Mouse (Mus musculus) gastrocnemius, postnatal 4 days (tissue): ENCODE results near the gene Mxd1. TPM values are rescaled to one million over a fixed set of nuclear protein-coding genes. Genes with fewer than 3 reads are reported as not detected.

Source experiments
- DNase-seq, 2 experiments: peaks; one replicate each; pipeline ENCODE4 v3.0.0; 2021 to 2022; ENCODE audit warnings: low spot score in 2 of 2, mixed read lengths in 2 of 2
- total RNA-seq, 2 experiments: library from RNA; stranded (reverse); gene quantifications; 2 replicates each; pipeline ENCODE4 v1.2.3; 2021

The Mxd1 gene
- total RNA-seq, 2 experiments from 2014 or later: 6.7 to 9.8 TPM

GRCm38 (mm10) chr6:86605260-86605659 is 63.7 kb downstream of the Mxd1 start:
- DNase-seq: no peak

GRCm38 (mm10) chr6:86599951-86600414 is 69.0 kb downstream of the Mxd1 start:
- peak in 1 of 2 experiments; percentile 47 for DNase-seq

- peak; percentile 75 to 87 for DNase-seq
Measured at GRCm38 (mm10) chr6:86599197-86599596, 69.8 kb downstream of the Mxd1 start.

- no peak for DNase-seq
Measured at GRCm38 (mm10) chr6:86598742-86599193, 70.2 kb downstream of the Mxd1 start.

Other genes with a start within 250 kb of the Mxd1 start
- not detected for gene Gm44790, start 242.5 kb downstream of the Mxd1 start, total RNA-seq
- 10 to 100 TPM; 11.3 to 12.4 TPM for gene C87436, start 230.8 kb downstream of the Mxd1 start, total RNA-seq
- 100 to 1,000 TPM; 235 to 247 TPM for gene Pcbp1, start 142.8 kb downstream of the Mxd1 start, total RNA-seq
- gene Asprv1, start 41.0 kb downstream of the Mxd1 start, total RNA-seq: under 1 TPM; 0.42 to 0.67 TPM
- 10 to 100 TPM; 80.8 to 86.3 TPM for gene Snrnp27, start 15.4 kb upstream of the Mxd1 start, total RNA-seq
- 1 to 10 TPM; 7.4 to 8.4 TPM for gene Gmcl1, start 64.2 kb upstream of the Mxd1 start, total RNA-seq
- gene Anxa4, start 124.4 kb upstream of the Mxd1 start, total RNA-seq: 10 to 100 TPM; 48.9 to 49.5 TPM
- gene Aak1, start 180.4 kb upstream of the Mxd1 start, total RNA-seq: 10 to 100 TPM; 57.9 to 69.9 TPM